ENCODE assay signal across 25 mouse cellular contexts in the genomic region with DNA sequence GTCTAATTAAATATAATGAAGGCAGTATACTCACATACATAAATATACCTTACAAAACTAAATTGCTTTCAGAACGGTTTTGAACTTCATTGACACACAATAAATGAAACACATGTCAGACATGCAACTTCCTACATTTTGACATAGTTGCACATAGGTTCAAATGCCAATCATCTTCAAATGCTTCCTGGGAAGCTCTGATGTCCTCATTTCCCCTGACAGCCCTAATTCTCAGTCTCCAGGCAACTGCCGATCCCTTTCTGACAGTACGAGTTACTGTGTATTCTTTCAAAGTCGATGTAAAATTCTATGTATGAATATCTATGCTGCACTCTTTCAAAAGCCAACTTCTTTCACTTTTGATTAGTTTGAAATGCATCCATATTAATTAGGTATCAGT.
"Had no signal": no experiment of that assay in that cellular context is flagged by ENCODE, and none has a peak within 500 bp of the region (broad histone marks: within the 10 kb centered on the region; RNA-seq: fewer than 3 reads in every experiment).

No protein-coding gene starts in this region.

- H3K27ac ChIP-seq: gastrocnemius, adult 2 months; heart, adult 2 months; heart, embryonic 13.5 days; heart, embryonic 15.5 days; hindbrain, embryonic 13.5 days; hindbrain, embryonic 15.5 days; hindbrain, postnatal 0 days; layer of hippocampus, adult 2 months; limb, embryonic 13.5 days; limb, embryonic 15.5 days; liver, embryonic 12.5 days; liver, embryonic 14.5 days had no signal

- H3K9ac ChIP-seq: heart, embryonic 13.5 days; heart, embryonic 15.5 days; hindbrain, embryonic 13.5 days; hindbrain, embryonic 15.5 days; limb, embryonic 13.5 days; limb, embryonic 15.5 days; liver, embryonic 12.5 days; liver, embryonic 14.5 days had no signal

- H3K4me1 ChIP-seq: heart, embryonic 13.5 days; heart, embryonic 15.5 days; hindbrain, embryonic 13.5 days; hindbrain, embryonic 15.5 days; limb, embryonic 13.5 days; limb, embryonic 15.5 days; liver, embryonic 12.5 days had no signal

- DNase-seq: gastrocnemius, adult 2 months; gastrocnemius, postnatal 10 days; gastrocnemius, postnatal 25 days; heart, adult 2 months; heart, postnatal 14 days; heart, postnatal 36 days; kidney, adult 18-20 months; kidney, adult 8-10 months; kidney, postnatal 10 days; kidney, postnatal 25 days; kidney, postnatal 4 days; layer of hippocampus, postnatal 36 days; left cerebral cortex, postnatal 4 days had no signal

- ATAC-seq: hindbrain, postnatal 0 days; intestine, postnatal 0 days; liver, embryonic 12.5 days had no signal

- H3K27me3 ChIP-seq: hindbrain, embryonic 15.5 days; limb, embryonic 15.5 days had no signal

- H3K9me3 ChIP-seq: heart, embryonic 13.5 days; heart, embryonic 15.5 days; hindbrain, embryonic 13.5 days; hindbrain, embryonic 15.5 days; limb, embryonic 13.5 days; limb, embryonic 15.5 days; liver, embryonic 12.5 days had no signal

- H3K4me2 ChIP-seq: heart, embryonic 11.5 days; heart, embryonic 13.5 days; heart, embryonic 15.5 days; hindbrain, embryonic 13.5 days; hindbrain, embryonic 15.5 days; limb, embryonic 13.5 days; limb, embryonic 15.5 days; liver, embryonic 12.5 days had no signal

- H3K4me3 ChIP-seq: gastrocnemius, adult 2 months; heart, adult 2 months; heart, embryonic 13.5 days; heart, embryonic 15.5 days; hindbrain, embryonic 13.5 days; hindbrain, embryonic 15.5 days; layer of hippocampus, adult 2 months; limb, embryonic 13.5 days; limb, embryonic 15.5 days; liver, embryonic 12.5 days had no signal

- H3K36me3 ChIP-seq: heart, embryonic 13.5 days; heart, embryonic 15.5 days; hindbrain, embryonic 13.5 days; hindbrain, embryonic 15.5 days; limb, embryonic 13.5 days; limb, embryonic 15.5 days; liver, embryonic 12.5 days had no signal
